Mouse (Mus musculus): ENCODE measurements at regions not wholly inside any gene's neighbourhood (a gene's known extent, or its start where the extent isn't known, plus 50 kb on each side); places are given as distances from the start of the nearest gene placed in this dataset.

GRCm38 (mm10) chr9:94191083-94191482, 346.8 kb downstream of the 1190002N15Rik start:
- Histone ChIP-seq H3K36me3 (ENCODE audit: control insufficient read depth, insufficient read depth) (no peaks in the 10 kb centered on the region), H3K27ac (ENCODE audit: low read length) (no peak overlapping the region), H3K27me3 (replicated peaks; ENCODE audit: control insufficient read depth, insufficient read depth, low read length) (no peaks in the 10 kb centered on the region), H3K9me3 (ENCODE audit: control insufficient read depth, low read length) (no peaks in the 10 kb centered on the region), H3K4me2 (ENCODE audit: low read length) (no peak overlapping the region), H3K4me3 (replicated peaks; ENCODE audit: low read length) (no peak overlapping the region), H3K4me1 (replicated peaks; ENCODE audit: control insufficient read depth, insufficient read depth, low read length) (peaks cover 8% of the 10 kb centered on the region; the same call in 1 of the 2 replicates), H3K9ac (replicated peaks; ENCODE audit: low read depth, low read length) (no peak overlapping the region)
- peak; percentile 44 for ATAC-seq
- WGBS = 26% methylated on average over 3 of the region's 3 CpGs

- 32% methylated on average over 2 of the region's 2 CpGs for WGBS
- Histone ChIP-seq H3K27ac (ENCODE audit: low read length) (no peak overlapping the region; the same call in none of the 2 replicates), H3K9me3 (ENCODE audit: control insufficient read depth, low read length) (no peaks in the 10 kb centered on the region), H3K27me3 (replicated peaks; ENCODE audit: control insufficient read depth, insufficient read depth, low read length) (no peaks in the 10 kb centered on the region), H3K4me1 (replicated peaks; ENCODE audit: control insufficient read depth, insufficient read depth, low read length) (peaks cover 8% of the 10 kb centered on the region; the same call in 1 of the 2 replicates), H3K4me2 (ENCODE audit: low read length) (no peak overlapping the region), H3K4me3 (replicated peaks; ENCODE audit: low read length) (no peak overlapping the region), H3K36me3 (ENCODE audit: control insufficient read depth, insufficient read depth) (no peaks in the 10 kb centered on the region), H3K9ac (replicated peaks; ENCODE audit: low read depth, low read length) (no peak overlapping the region)
- ATAC-seq = peak; percentile 67
These were observed 347.7 kb downstream of the 1190002N15Rik start for GRCm38 (mm10) chr9:94189872-94190800.

- Histone ChIP-seq H3K27ac (ENCODE audit: low read length) (no peak overlapping the region), H3K4me1 (replicated peaks; ENCODE audit: control insufficient read depth, insufficient read depth, low read length) (peaks cover 8% of the 10 kb centered on the region; the same call in 1 of the 2 replicates), H3K36me3 (ENCODE audit: control insufficient read depth, insufficient read depth) (no peaks in the 10 kb centered on the region), H3K27me3 (replicated peaks; ENCODE audit: control insufficient read depth, insufficient read depth, low read length) (no peaks in the 10 kb centered on the region), H3K4me3 (replicated peaks; ENCODE audit: low read length) (no peak overlapping the region), H3K9me3 (ENCODE audit: control insufficient read depth, low read length) (no peaks in the 10 kb centered on the region), H3K9ac (replicated peaks; ENCODE audit: low read depth, low read length) (no peak overlapping the region), H3K4me2 (ENCODE audit: low read length) (no peak overlapping the region)
- peak; percentile 82 for ATAC-seq
These were observed 349.8 kb downstream of the 1190002N15Rik start for GRCm38 (mm10) chr9:94188124-94188523.

GRCm38 (mm10) chr9:94169905-94170612, 367.8 kb downstream of the 1190002N15Rik start:
- WGBS = 30% methylated on average over 2 of the region's 2 CpGs
- Histone ChIP-seq H3K27ac (ENCODE audit: low read length) (no peak overlapping the region), H3K36me3 (ENCODE audit: control insufficient read depth, insufficient read depth) (no peaks in the 10 kb centered on the region), H3K4me1 (replicated peaks; ENCODE audit: control insufficient read depth, insufficient read depth, low read length) (0 out of 2 replicates have a peak, but pooled peaks cover 3% of the 10 kb centered on the region), H3K4me3 (replicated peaks; ENCODE audit: low read length) (no peak overlapping the region), H3K9me3 (ENCODE audit: control insufficient read depth, low read length) (no peaks in the 10 kb centered on the region), H3K4me2 (ENCODE audit: low read length) (no peak overlapping the region), H3K27me3 (replicated peaks; ENCODE audit: control insufficient read depth, insufficient read depth, low read length) (no peaks in the 10 kb centered on the region), H3K9ac (replicated peaks; ENCODE audit: low read depth, low read length) (no peak overlapping the region)
- no peak for ATAC-seq

- ATAC-seq = no peak
- Histone ChIP-seq H3K9me3 (ENCODE audit: control insufficient read depth, low read length) (no peaks in the 10 kb centered on the region), H3K4me3 (replicated peaks; ENCODE audit: low read length) (no peak overlapping the region), H3K9ac (replicated peaks; ENCODE audit: low read depth, low read length) (no peak overlapping the region), H3K4me1 (replicated peaks; ENCODE audit: control insufficient read depth, insufficient read depth, low read length) (no peaks in the 10 kb centered on the region), H3K27ac (ENCODE audit: low read length) (no peak overlapping the region), H3K27me3 (replicated peaks; ENCODE audit: control insufficient read depth, insufficient read depth, low read length) (no peaks in the 10 kb centered on the region), H3K36me3 (ENCODE audit: control insufficient read depth, insufficient read depth) (no peaks in the 10 kb centered on the region), H3K4me2 (ENCODE audit: low read length) (no peak overlapping the region)
- 97% methylated on average over 1 of the region's 1 CpGs for WGBS
These were observed 374.2 kb downstream of the 1190002N15Rik start for GRCm38 (mm10) chr9:94163671-94164070.

- no peak overlapping the region for H3K4me2 ChIP-seq (ENCODE audit: low read length)
- WGBS = 76% methylated on average over 2 of the region's 2 CpGs
- no peaks in the 10 kb centered on the region for H3K9me3 ChIP-seq (ENCODE audit: control insufficient read depth, low read length)
- H3K4me1 ChIP-seq (replicated peaks; ENCODE audit: control insufficient read depth, insufficient read depth, low read length) = no peaks in the 10 kb centered on the region
- ATAC-seq = no peak
- H3K4me3 ChIP-seq (replicated peaks; ENCODE audit: low read length) = no peak overlapping the region
- no peak overlapping the region for H3K9ac ChIP-seq (replicated peaks; ENCODE audit: low read depth, low read length)
- no peaks in the 10 kb centered on the region for H3K27me3 ChIP-seq (replicated peaks; ENCODE audit: control insufficient read depth, insufficient read depth, low read length)
- H3K36me3 ChIP-seq (ENCODE audit: control insufficient read depth, insufficient read depth) = no peaks in the 10 kb centered on the region
- no peak overlapping the region for H3K27ac ChIP-seq (ENCODE audit: low read length)
These were observed 382.3 kb downstream of the 1190002N15Rik start for GRCm38 (mm10) chr9:94155581-94155980.

GRCm38 (mm10) chr9:94148474-94148873, 389.4 kb downstream of the 1190002N15Rik start:
- Histone ChIP-seq H3K4me1 (replicated peaks; ENCODE audit: control insufficient read depth, insufficient read depth, low read length) (no peaks in the 10 kb centered on the region), H3K27ac (ENCODE audit: low read length) (no peak overlapping the region), H3K36me3 (ENCODE audit: control insufficient read depth, insufficient read depth) (no peaks in the 10 kb centered on the region), H3K4me2 (ENCODE audit: low read length) (no peak overlapping the region), H3K27me3 (replicated peaks; ENCODE audit: control insufficient read depth, insufficient read depth, low read length) (no peaks in the 10 kb centered on the region), H3K9me3 (ENCODE audit: control insufficient read depth, low read length) (no peaks in the 10 kb centered on the region), H3K9ac (replicated peaks; ENCODE audit: low read depth, low read length) (no peak overlapping the region), H3K4me3 (replicated peaks; ENCODE audit: low read length) (no peak overlapping the region)
- ATAC-seq = no peak
- 91% methylated on average over 1 of the region's 1 CpGs for WGBS

GRCm38 (mm10) chr9:94146787-94147186, 391.1 kb downstream of the 1190002N15Rik start:
- WGBS = 93% methylated on average over 3 of the region's 3 CpGs
- ATAC-seq = no peak

GRCm38 (mm10) chr9:94136444-94136843, 401.4 kb downstream of the 1190002N15Rik start:
- no peak for ATAC-seq
- Histone ChIP-seq H3K27me3 (replicated peaks; ENCODE audit: control insufficient read depth, insufficient read depth, low read length) (no peaks in the 10 kb centered on the region), H3K27ac (ENCODE audit: low read length) (no peak overlapping the region), H3K4me3 (replicated peaks; ENCODE audit: low read length) (no peak overlapping the region), H3K9ac (replicated peaks; ENCODE audit: low read depth, low read length) (no peak overlapping the region), H3K4me2 (ENCODE audit: low read length) (no peak overlapping the region), H3K4me1 (replicated peaks; ENCODE audit: control insufficient read depth, insufficient read depth, low read length) (no peaks in the 10 kb centered on the region), H3K9me3 (ENCODE audit: control insufficient read depth, low read length) (no peaks in the 10 kb centered on the region), H3K36me3 (ENCODE audit: control insufficient read depth, insufficient read depth) (no peaks in the 10 kb centered on the region)
- 79% methylated on average over 1 of the region's 1 CpGs for WGBS

More at GRCm38 (mm10) chr9:94146787-94147186, 391.1 kb downstream of the 1190002N15Rik start:
- Histone ChIP-seq H3K27me3 (replicated peaks; ENCODE audit: control insufficient read depth, insufficient read depth, low read length) (no peaks in the 10 kb centered on the region), H3K4me1 (replicated peaks; ENCODE audit: control insufficient read depth, insufficient read depth, low read length) (no peaks in the 10 kb centered on the region), H3K27ac (ENCODE audit: low read length) (no peak overlapping the region), H3K9me3 (ENCODE audit: control insufficient read depth, low read length) (no peaks in the 10 kb centered on the region), H3K4me3 (replicated peaks; ENCODE audit: low read length) (no peak overlapping the region), H3K9ac (replicated peaks; ENCODE audit: low read depth, low read length) (no peak overlapping the region), H3K36me3 (ENCODE audit: control insufficient read depth, insufficient read depth) (no peaks in the 10 kb centered on the region), H3K4me2 (ENCODE audit: low read length) (no peak overlapping the region)
